Mouse (Mus musculus): ENCODE measurements at regions not wholly inside any gene's neighbourhood (a gene's known extent, or its start where the extent isn't known, plus 50 kb on each side); places are given as distances from the start of the nearest gene placed in this dataset.

DNA sequence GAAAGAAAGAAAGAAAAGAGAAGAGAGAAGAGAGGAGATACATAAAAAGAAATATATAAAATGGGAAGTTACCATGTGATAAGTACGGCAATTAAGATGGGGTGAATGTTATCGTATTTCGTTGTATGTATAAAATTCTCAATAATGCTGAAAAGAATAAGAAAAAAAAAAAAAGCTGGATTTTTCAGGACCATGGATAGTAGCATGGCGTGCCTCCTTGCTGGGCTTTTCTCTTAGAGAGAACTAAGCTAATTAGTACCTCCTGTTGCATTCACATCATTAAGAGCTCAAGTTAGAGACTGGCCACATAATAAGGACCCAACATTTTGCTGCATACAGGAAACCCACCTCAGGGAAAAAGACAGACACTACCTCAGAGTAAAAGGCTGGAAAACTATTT lies 405.7 kb downstream of the Gm16223 start:
- Histone ChIP-seq H3K4me1 (replicated peaks; ENCODE audit: control insufficient read depth in 2 of 2, insufficient read depth in 2 of 2, low read length in 1 of 2) (no peaks in the 10 kb centered on the region), H3K9me3 (ENCODE audit: control insufficient read depth, low read length) (no peaks in the 10 kb centered on the region), H3K27me3 (ENCODE audit: control insufficient read depth, insufficient read depth, low read length) (no peaks in the 10 kb centered on the region), H3K36me3 (replicated peaks; ENCODE audit: control insufficient read depth, insufficient read depth, low read depth) (no peaks in the 10 kb centered on the region), H3K4me3 (ENCODE audit: insufficient read depth in 1 of 2, low read depth in 2 of 2, low read length in 2 of 2) (no peak overlapping the region), H3K9ac (replicated peaks) (no peak overlapping the region), H3K4me2 (ENCODE audit: low read depth) (no peak overlapping the region), H3K27ac (no peak overlapping the region)
- 57% methylated on average over 4 of the region's 4 CpGs for WGBS (ENCODE audit: insufficient replicate concordance)
- TF ChIP-seq CTCF (IDR thresholded peaks at IDR 0.05; ENCODE audit: low read depth) (no peak), EP300 (IDR thresholded peaks at IDR 0.05; ENCODE audit: low read depth) (no peak)
- DNase-seq (ENCODE audit: low read depth in 3 of 3, low spot score in 3 of 3) (no peak), ATAC-seq (ENCODE audit: insufficient read depth) (no peak)

GRCm38 (mm10) chr5:42502124-42502801 lies 434.5 kb downstream of the Gm16223 start:
- Histone ChIP-seq H3K9ac (replicated peaks) (no peak overlapping the region), H3K9me3 (ENCODE audit: control insufficient read depth, low read length) (no peaks in the 10 kb centered on the region), H3K4me1 (replicated peaks; ENCODE audit: control insufficient read depth in 2 of 2, insufficient read depth in 2 of 2, low read length in 1 of 2) (no peaks in the 10 kb centered on the region), H3K4me3 (ENCODE audit: insufficient read depth in 1 of 2, low read depth in 2 of 2, low read length in 2 of 2) (no peak overlapping the region), H3K36me3 (replicated peaks; ENCODE audit: control insufficient read depth, insufficient read depth, low read depth) (no peaks in the 10 kb centered on the region), H3K27me3 (ENCODE audit: control insufficient read depth, insufficient read depth, low read length) (no peaks in the 10 kb centered on the region), H3K4me2 (ENCODE audit: low read depth) (no peak overlapping the region), H3K27ac (no peak overlapping the region)
- ATAC-seq (ENCODE audit: insufficient read depth) (no peak), DNase-seq (ENCODE audit: low read depth in 3 of 3, low spot score in 3 of 3) (no peak)
- TF ChIP-seq EP300 (IDR thresholded peaks at IDR 0.05; ENCODE audit: low read depth) (no peak), CTCF (IDR thresholded peaks at IDR 0.05; ENCODE audit: low read depth) (no peak)
- WGBS (ENCODE audit: insufficient replicate concordance): 72% methylated on average over 11 of the region's 11 CpGs

DNA sequence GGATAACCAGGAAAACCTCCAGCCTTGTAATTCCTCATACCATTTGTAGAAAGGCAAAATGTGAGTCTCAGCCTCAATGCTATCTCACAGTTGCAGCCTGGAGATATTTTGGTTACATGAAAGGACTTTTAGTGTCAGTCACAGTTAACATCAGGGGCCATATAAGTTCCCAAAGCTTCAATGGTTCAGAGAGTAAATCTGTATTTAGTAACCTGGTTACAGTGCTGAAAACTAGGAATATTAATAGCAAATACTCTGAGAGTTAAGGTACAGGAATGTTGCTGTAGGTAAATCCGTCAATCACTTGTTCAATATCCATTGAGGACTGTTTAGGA lies 435.0 kb downstream of the Gm16223 start:
- ATAC-seq (ENCODE audit: insufficient read depth) (no peak), DNase-seq (ENCODE audit: low read depth in 3 of 3, low spot score in 3 of 3) (no peak)
- Histone ChIP-seq H3K9me3 (ENCODE audit: control insufficient read depth, low read length) (no peaks in the 10 kb centered on the region), H3K36me3 (replicated peaks; ENCODE audit: control insufficient read depth, insufficient read depth, low read depth) (no peaks in the 10 kb centered on the region), H3K4me1 (replicated peaks; ENCODE audit: control insufficient read depth in 2 of 2, insufficient read depth in 2 of 2, low read length in 1 of 2) (no peaks in the 10 kb centered on the region), H3K4me2 (ENCODE audit: low read depth) (no peak overlapping the region), H3K4me3 (ENCODE audit: insufficient read depth in 1 of 2, low read depth in 2 of 2, low read length in 2 of 2) (no peak overlapping the region), H3K9ac (replicated peaks) (no peak overlapping the region), H3K27me3 (ENCODE audit: control insufficient read depth, insufficient read depth, low read length) (no peaks in the 10 kb centered on the region), H3K27ac (no peak overlapping the region)
- TF ChIP-seq EP300 (IDR thresholded peaks at IDR 0.05; ENCODE audit: low read depth): no peak
- no peak for TF ChIP-seq CTCF (IDR thresholded peaks at IDR 0.05; ENCODE audit: low read depth)
- 65% methylated on average over 1 of the region's 1 CpGs for WGBS (ENCODE audit: insufficient replicate concordance)

DNA sequence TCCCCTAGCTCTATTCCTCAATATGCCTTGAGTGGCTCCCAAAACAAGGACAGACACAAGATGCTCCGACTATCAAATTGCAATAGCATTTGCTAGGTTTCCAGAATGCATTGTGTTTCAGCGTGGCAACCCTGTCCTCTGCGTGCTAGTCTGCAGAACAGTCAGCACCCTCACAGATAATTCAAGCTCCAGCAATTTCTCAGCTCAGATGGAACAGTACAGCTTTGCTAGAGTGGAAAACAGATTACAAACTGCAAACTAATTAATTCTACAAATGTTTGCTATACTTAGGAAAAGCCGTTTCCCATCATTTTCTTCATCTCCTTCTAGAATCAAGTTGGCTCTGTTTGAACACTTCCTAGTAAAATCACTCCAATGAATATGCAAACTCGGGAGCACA lies 441.4 kb downstream of the Gm16223 start:
- H3K4me1 ChIP-seq (replicated peaks; ENCODE audit: control insufficient read depth in 2 of 2, insufficient read depth in 2 of 2, low read length in 1 of 2): no peaks in the 10 kb centered on the region
- DNase-seq (ENCODE audit: low read depth in 3 of 3, low spot score in 3 of 3) (no peak), ATAC-seq (ENCODE audit: insufficient read depth) (no peak)
- H3K9me3 ChIP-seq (ENCODE audit: control insufficient read depth, low read length): no peaks in the 10 kb centered on the region
- TF ChIP-seq CTCF (IDR thresholded peaks at IDR 0.05; ENCODE audit: low read depth) (no peak), EP300 (IDR thresholded peaks at IDR 0.05; ENCODE audit: low read depth) (no peak)
- H3K4me3 ChIP-seq (ENCODE audit: insufficient read depth in 1 of 2, low read depth in 2 of 2, low read length in 2 of 2): no peak overlapping the region
- no peaks in the 10 kb centered on the region for H3K36me3 ChIP-seq (replicated peaks; ENCODE audit: control insufficient read depth, insufficient read depth, low read depth)
- 51% methylated on average over 5 of the region's 5 CpGs for WGBS (ENCODE audit: insufficient replicate concordance)
- H3K9ac ChIP-seq (replicated peaks): no peak overlapping the region
- no peaks in the 10 kb centered on the region for H3K27me3 ChIP-seq (ENCODE audit: control insufficient read depth, insufficient read depth, low read length)
- H3K4me2 ChIP-seq (ENCODE audit: low read depth): no peak overlapping the region
- H3K27ac ChIP-seq: no peak overlapping the region

DNA sequence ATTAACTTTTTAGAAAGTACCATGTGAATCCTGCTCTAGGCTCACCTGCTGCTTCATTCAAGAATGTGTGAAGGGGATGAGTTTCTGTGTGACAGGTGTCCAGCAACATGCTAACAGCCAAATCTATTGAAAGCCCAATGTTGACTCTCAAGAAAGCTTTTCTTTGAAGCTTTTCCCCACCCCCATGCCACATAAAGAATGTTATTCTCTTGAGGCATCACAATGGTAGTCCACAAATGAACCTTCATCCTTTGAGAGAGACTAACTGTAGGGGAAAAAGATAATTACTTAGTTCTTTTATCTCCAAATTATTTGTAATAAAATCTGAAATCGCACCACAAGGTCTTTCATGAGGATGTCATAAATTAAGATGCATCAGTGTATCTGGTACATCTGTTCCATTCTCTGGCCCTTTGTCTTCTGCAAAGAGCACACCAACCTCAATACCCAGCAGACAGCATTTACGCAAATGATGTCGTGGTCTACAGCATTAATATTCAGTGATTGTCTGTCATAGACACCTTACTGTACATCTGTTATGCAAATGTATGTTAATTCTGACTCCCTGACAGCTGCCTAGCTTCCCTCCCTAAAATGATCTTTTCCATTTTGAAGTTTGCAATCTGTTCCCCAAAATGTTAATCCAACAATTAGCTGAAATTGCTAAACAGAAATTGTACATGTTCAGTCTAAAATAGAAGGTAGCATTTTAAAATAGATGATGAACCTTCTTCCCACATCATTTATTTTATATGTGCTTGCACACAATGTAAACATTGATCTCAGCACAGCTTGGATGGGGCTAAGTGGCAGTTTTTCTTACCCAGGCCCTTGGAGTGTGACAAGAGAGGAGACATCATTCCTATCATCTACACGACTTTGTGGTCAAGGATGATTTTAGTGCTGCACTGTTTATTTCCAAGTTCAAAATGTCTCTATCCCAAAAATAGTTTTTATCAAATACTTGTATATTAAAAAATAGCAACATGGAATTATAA lies 455.7 kb downstream of the Gm16223 start:
- H3K9ac ChIP-seq (replicated peaks): no peak overlapping the region
- no peaks in the 10 kb centered on the region for H3K9me3 ChIP-seq (ENCODE audit: control insufficient read depth, low read length)
- H3K27me3 ChIP-seq (ENCODE audit: control insufficient read depth, insufficient read depth, low read length): no peaks in the 10 kb centered on the region
- no peaks in the 10 kb centered on the region for H3K4me1 ChIP-seq (replicated peaks; ENCODE audit: control insufficient read depth in 2 of 2, insufficient read depth in 2 of 2, low read length in 1 of 2)
- DNase-seq (ENCODE audit: low read depth in 3 of 3, low spot score in 3 of 3): no peak
- ATAC-seq (ENCODE audit: insufficient read depth): no peak
- no peaks in the 10 kb centered on the region for H3K36me3 ChIP-seq (replicated peaks; ENCODE audit: control insufficient read depth, insufficient read depth, low read depth)
- WGBS (ENCODE audit: insufficient replicate concordance): 60% methylated on average over 4 of the region's 4 CpGs
- no peak overlapping the region for H3K4me3 ChIP-seq (ENCODE audit: insufficient read depth in 1 of 2, low read depth in 2 of 2, low read length in 2 of 2)
- H3K4me2 ChIP-seq (ENCODE audit: low read depth): no peak overlapping the region
- H3K27ac ChIP-seq: no peak overlapping the region
- no peak for TF ChIP-seq CTCF (IDR thresholded peaks at IDR 0.05; ENCODE audit: low read depth)
